Mouse (Mus musculus) midbrain, embryonic 14.5 days (tissue): ENCODE measurements around the gene Rgs14. TPM values are rescaled to one million over a fixed set of nuclear protein-coding genes. Genes with fewer than 3 reads are reported as not detected.

Experiments
- ATAC-seq: fragments of 200-750 bp; cut with Nextera tagmentation; 2 replicates; pipeline ENCODE4 v1.8.0; 2017; ENCODE audit warnings: moderate number of reproducible peaks, moderate library complexity; ENCODE audit not compliant: low FRiP score, low TSS enrichment
- DNase-seq: peaks from one replicate; pipeline ENCODE4 v3.0.0-alpha.2; 2015
- H3K27ac ChIP-seq: fragments of 300-500 bp; sonication (generic); replicated peaks from 2 replicates; pipeline ENCODE4 v1.5.1; 2014; ENCODE audit warnings: mild to moderate bottlenecking, low read depth, low read length, moderate library complexity
- H3K27me3 ChIP-seq: fragments of 300-500 bp; sonication (generic); 2 replicates; pipeline ENCODE4 v1.6.1; 2014; ENCODE audit warnings: low read length, control low read depth, mixed read lengths; ENCODE audit not compliant: control insufficient read depth, insufficient read depth
- H3K36me3 ChIP-seq: fragments of 300-500 bp; sonication (generic); 2 replicates; pipeline ENCODE4 v1.6.1; 2014; ENCODE audit warnings: low read length, control low read depth; ENCODE audit not compliant: control insufficient read depth, insufficient read depth
- H3K4me1 ChIP-seq: fragments of 300-500 bp; sonication (generic); 2 replicates; pipeline ENCODE4 v1.6.1; 2014; ENCODE audit warnings: mild to moderate bottlenecking, antibody characterized with exemption, low read length, control low read depth; ENCODE audit not compliant: control insufficient read depth, insufficient read depth
- H3K4me2 ChIP-seq: fragments of 300-500 bp; sonication (generic); 2 replicates; pipeline ENCODE4 v1.6.1; 2014; ENCODE audit warnings: mild to moderate bottlenecking, low read length, moderate library complexity
- H3K4me3 ChIP-seq: fragments of 300-500 bp; sonication (generic); replicated peaks from 2 replicates; pipeline ENCODE4 v1.5.1; 2014; ENCODE audit warnings: low read depth, low read length
- H3K9ac ChIP-seq: fragments of 300-500 bp; sonication (generic); replicated peaks from 2 replicates; pipeline ENCODE4 v1.6.1; 2014; ENCODE audit warnings: mild to moderate bottlenecking, low read length, moderate library complexity
- H3K9me3 ChIP-seq: fragments of 300-500 bp; sonication (generic); 2 replicates; pipeline ENCODE4 v1.6.1; 2016; ENCODE audit warnings: low read length, control low read depth, mixed read lengths; ENCODE audit not compliant: control insufficient read depth
- WGBS: fragments of 180-500 bp; shearing (Covaris S2); extraction: QIAGEN DNeasy Blood & Tissue Kit; methylation state at CpG from one replicate; pipeline ENCODE4 v1.1.7; 2014; 5-methylcytosine and 5-hydroxymethylcytosine counted together
- polyA plus RNA-seq: library from polyadenylated mRNA; unstranded; fragments of >200 nt; fragmentation: Nextera tagmentation; extraction: Ambion mirVana; gene quantifications from 2 replicates; pipeline ENCODE4 v1.2.1, GENCODE M21; 2014

Rgs14 gene
- polyA plus RNA-seq, 1 experiment from 2014 or later = 0.33 TPM

GRCm38 (mm10) chr13:55431889-55432685 is 62.6 kb downstream of the Rgs14 start:
- ATAC-seq (no peak), DNase-seq (no peak)
- no peaks in the 10 kb centered on the region for H3K4me1 ChIP-seq
- no peaks in the 10 kb centered on the region for H3K36me3 ChIP-seq
- no peak overlapping the region for H3K27ac ChIP-seq
- no peak overlapping the region for H3K4me2 ChIP-seq
- no peak overlapping the region for H3K4me3 ChIP-seq
- H3K27me3 ChIP-seq = no peaks in the 10 kb centered on the region
- whole genome bisulfite sequencing = 77% methylated on average over 10 of the region's 10 CpGs
- H3K9ac ChIP-seq = no peak overlapping the region
- H3K9me3 ChIP-seq = no peaks in the 10 kb centered on the region

Other genes starting within 250 kb of the Rgs14 start
- not detected in 2 replicates for gene Gm17617, start 236.2 kb upstream of the Rgs14 start, polyA plus RNA-seq
- gene Fgfr4, start 217.1 kb upstream of the Rgs14 start, polyA plus RNA-seq = 0.38 and 0.99 TPM in 2 replicates
- gene Nsd1, start 159.9 kb upstream of the Rgs14 start, polyA plus RNA-seq = 72.6 and 76.6 TPM in 2 replicates
- gene Prelid1, start 49.2 kb upstream of the Rgs14 start, polyA plus RNA-seq = 325 and 336 TPM in 2 replicates
- gene Rab24, start 47.8 kb upstream of the Rgs14 start, polyA plus RNA-seq = 108 and 114 TPM in 2 replicates
- 9.9 and 12.1 TPM in 2 replicates for gene Mxd3, start 39.9 kb upstream of the Rgs14 start, polyA plus RNA-seq
- 37.5 and 51.8 TPM in 2 replicates for gene Lman2, start 6.9 kb upstream of the Rgs14 start, polyA plus RNA-seq
- not detected in 2 replicates for gene Slc34a1, start 28.5 kb downstream of the Rgs14 start, polyA plus RNA-seq
- 0.59 TPM in 1 of 2 replicates, not detected in the other for gene Pfn3, start 45.5 kb downstream of the Rgs14 start, polyA plus RNA-seq
- gene F12, start 57.1 kb downstream of the Rgs14 start, polyA plus RNA-seq = not detected in 2 replicates
- gene Grk6, start 75.3 kb downstream of the Rgs14 start, polyA plus RNA-seq = 41.8 and 44.0 TPM in 2 replicates
- 7.0 and 34.3 TPM in 2 replicates for gene Prr7, start 94.5 kb downstream of the Rgs14 start, polyA plus RNA-seq
- 509 and 557 TPM in 2 replicates for gene Dbn1, start 118.4 kb downstream of the Rgs14 start, polyA plus RNA-seq
- gene Pdlim7, start 143.9 kb downstream of the Rgs14 start, polyA plus RNA-seq = 126 and 154 TPM in 2 replicates
- gene Dok3, start 159.6 kb downstream of the Rgs14 start, polyA plus RNA-seq = 3.4 and 4.0 TPM in 2 replicates
- gene Ddx41, start 166.9 kb downstream of the Rgs14 start, polyA plus RNA-seq = 56.2 and 57.6 TPM in 2 replicates
- 50.0 and 57.6 TPM in 2 replicates for gene Fam193b, start 201.4 kb downstream of the Rgs14 start, polyA plus RNA-seq
- 61.3 and 126 TPM in 2 replicates for gene Tmed9, start 204.0 kb downstream of the Rgs14 start, polyA plus RNA-seq
- gene B4galt7, start 230.2 kb downstream of the Rgs14 start, polyA plus RNA-seq = 24.5 and 28.8 TPM in 2 replicates